Mouse (Mus musculus): ENCODE results near the gene Uba2.

GRCm38 (mm10) chr7:34159167-34159566 lies 10.2 kb downstream of the Uba2 start:
- TF ChIP-seq CTCF (IDR thresholded peaks at IDR 0.05; ENCODE audit: extremely low read depth, insufficient read length, insufficient replicate concordance, low read depth, low read length) (no peak), POLR2A (IDR thresholded peaks at IDR 0.05; ENCODE audit: low read depth, low read length) (no peak)
